Mouse (Mus musculus) v-Abl transformed pro-B cells (cell line): Measurements from ENCODE around the gene Kcnj4.

Experiments used
- in situ Hi-C, 2 experiments: fragments of 400-800 bp; cut with MboI; formaldehyde crosslinking; loops; one replicate each; pipeline ENCODE4 v1.15.1; 2025; ENCODE audit not compliant: unreplicated experiment in 2 of 2

Kcnj4 gene

GRCm38 (mm10) chr15:79436481-79436921 lies 68.5 kb downstream of the Kcnj4 start:
- in situ Hi-C loops: no loop called here

DNA sequence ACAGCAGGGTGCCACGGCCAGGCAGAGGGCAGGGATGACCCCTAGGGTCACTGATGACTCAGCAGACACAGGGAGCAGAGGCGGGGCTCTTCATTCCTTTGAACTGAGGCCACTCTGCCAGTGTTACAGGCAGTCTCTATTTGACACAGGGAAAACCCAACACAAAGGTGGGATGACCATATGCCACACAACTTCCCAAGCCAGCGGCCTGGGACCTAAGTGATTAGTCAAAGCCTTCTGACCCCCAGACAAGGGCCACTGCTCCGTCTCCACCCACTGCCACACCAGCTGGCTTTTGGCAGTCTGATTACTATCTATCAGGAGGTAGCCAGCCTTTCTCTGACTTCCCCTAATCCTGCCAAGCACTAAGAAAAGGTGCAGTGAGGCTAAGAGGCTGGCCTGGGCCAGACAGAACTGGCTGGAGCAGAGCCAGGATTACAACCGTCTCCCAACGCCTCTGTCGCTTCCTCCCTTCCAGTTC lies 69.8 kb downstream of the Kcnj4 start:
- in situ Hi-C loops: no loop called here
